Mouse (Mus musculus): ENCODE measurements around the gene Stat5b. TPM values are rescaled to one million over a fixed set of nuclear protein-coding genes. Genes with fewer than 3 reads are reported as not detected.

Stat5b gene
- total and polyA plus RNA-seq, 3 experiments = 29.3 to 37.0 (median 32.3) TPM

- Histone ChIP-seq H3K36me3 (ENCODE audit: control insufficient read depth in 1 of 2, insufficient read depth in 2 of 2, low read length in 2 of 2) (peaks cover 0 to 25% of the 10 kb centered on the region in 2 experiments; a peak in 2 of 4 replicates), H3K27me3 (ENCODE audit: control insufficient read depth in 1 of 2, insufficient read depth in 2 of 2, low read length in 2 of 2) (no peaks in the 10 kb centered on the region), H3K9ac (ENCODE audit: control insufficient read depth, low read depth, low read length, poor library complexity, severe bottlenecking) (no peak overlapping the region), H3K27ac (ENCODE audit: control insufficient read depth, low read depth, low read length) (no peak overlapping the region), H3K4me1 (ENCODE audit: control insufficient read depth in 1 of 2, insufficient read depth in 2 of 2, low read length in 2 of 2) (peaks cover 21 to 26% of the 10 kb centered on the region in 2 experiments), H3K9me3 (replicated peaks; ENCODE audit: insufficient read depth, low read length) (no peaks in the 10 kb centered on the region), H3K79me2 (ENCODE audit: control insufficient read depth, insufficient read depth, low read length, poor library complexity) (peaks cover 1% of the 10 kb centered on the region; the same call in 1 of the 2 replicates), H3K4me3 (ENCODE audit: control insufficient read depth in 1 of 2, insufficient read depth in 1 of 2, low read depth in 2 of 2, low read length in 2 of 2) (no peak overlapping the region)
- DNase-seq (ENCODE audit: low read depth, low spot score) = no peak
- TF ChIP-seq CHD1 (IDR thresholded peaks at IDR 0.05; ENCODE audit: low read depth, low read length) (no peak), E2F4 (IDR thresholded peaks at IDR 0.05; ENCODE audit: borderline replicate concordance, low read depth, low read length) (no peak), CHD2 (IDR thresholded peaks at IDR 0.05; ENCODE audit: low read length) (no peak), MYC (IDR thresholded peaks at IDR 0.05; ENCODE audit: low read depth, low read length) (no peak), ELF1 (IDR thresholded peaks at IDR 0.05; ENCODE audit: low read depth, low read length) (no peak), ZC3H11A (IDR thresholded peaks at IDR 0.05; ENCODE audit: low read depth, low read length) (no peak), ZMIZ1 (IDR thresholded peaks at IDR 0.05; ENCODE audit: low read depth, low read length) (no peak), POLR2AphosphoS5 (IDR thresholded peaks at IDR 0.05; ENCODE audit: borderline replicate concordance, low read depth, low read length) (no peak), CTCF (IDR thresholded peaks at IDR 0.05 in 2 of 3, conservative IDR thresholded peaks at IDR 0.05 in 1 of 3; ENCODE audit: control insufficient read depth in 1 of 3, insufficient read depth in 1 of 3, low read depth in 2 of 3, low read length in 3 of 3, poor library complexity in 1 of 3, severe bottlenecking in 1 of 3) (no peak), USF1 (IDR thresholded peaks at IDR 0.05; ENCODE audit: low read depth, low read length) (no peak), MXI1 (IDR thresholded peaks at IDR 0.05; ENCODE audit: low read depth, low read length) (no peak), TAL1 (IDR thresholded peaks at IDR 0.05; ENCODE audit: low read length) (no peak), GATA1 (IDR thresholded peaks at IDR 0.05; ENCODE audit: low read depth, low read length) (no peak), HCFC1 (IDR thresholded peaks at IDR 0.05; ENCODE audit: low read depth, low read length) (no peak), RAD21 (IDR thresholded peaks at IDR 0.05; ENCODE audit: low read depth, low read length) (no peak), SMC3 (IDR thresholded peaks at IDR 0.05; ENCODE audit: low read depth, low read length) (no peak), POLR2AphosphoS2 (IDR thresholded peaks at IDR 0.05; ENCODE audit: low read length) (no peak), USF2 (IDR thresholded peaks at IDR 0.05; ENCODE audit: borderline replicate concordance in 1 of 2, insufficient read depth in 1 of 2, low read depth in 1 of 2, low read length in 2 of 2) (no peak)
Measured at GRCm38 (mm10) chr11:100831396-100831795, 19.1 kb downstream of the Stat5b start.

- Histone ChIP-seq H3K36me3 (ENCODE audit: control insufficient read depth in 1 of 2, insufficient read depth in 2 of 2, low read length in 2 of 2) (peaks cover 0 to 38% of the 10 kb centered on the region in 2 experiments; a peak in 2 of 4 replicates), H3K9ac (ENCODE audit: control insufficient read depth, low read depth, low read length, poor library complexity, severe bottlenecking) (no peak overlapping the region), H3K9me3 (replicated peaks; ENCODE audit: insufficient read depth, low read length) (no peaks in the 10 kb centered on the region), H3K4me3 (ENCODE audit: control insufficient read depth in 1 of 2, insufficient read depth in 1 of 2, low read depth in 2 of 2, low read length in 2 of 2) (no peak overlapping the region), H3K4me1 (ENCODE audit: control insufficient read depth in 1 of 2, insufficient read depth in 2 of 2, low read length in 2 of 2) (peaks cover 30 to 35% of the 10 kb centered on the region in 2 experiments), H3K27me3 (ENCODE audit: control insufficient read depth in 1 of 2, insufficient read depth in 2 of 2, low read length in 2 of 2) (no peaks in the 10 kb centered on the region), H3K79me2 (ENCODE audit: control insufficient read depth, insufficient read depth, low read length, poor library complexity) (peaks cover 5% of the 10 kb centered on the region; the same call in 1 of the 2 replicates), H3K27ac (ENCODE audit: control insufficient read depth, low read depth, low read length) (no peak overlapping the region)
- no peak for DNase-seq (ENCODE audit: low read depth, low spot score)
- TF ChIP-seq RAD21 (IDR thresholded peaks at IDR 0.05; ENCODE audit: low read depth, low read length) (no peak), TAL1 (IDR thresholded peaks at IDR 0.05; ENCODE audit: low read length) (no peak), ZKSCAN1 (IDR thresholded peaks at IDR 0.05; ENCODE audit: low read depth, low read length) (no peak), EP300 (IDR thresholded peaks at IDR 0.05; ENCODE audit: low read depth in 1 of 2, low read length in 2 of 2) (no peak), MXI1 (IDR thresholded peaks at IDR 0.05; ENCODE audit: low read depth, low read length) (no peak), CHD1 (IDR thresholded peaks at IDR 0.05; ENCODE audit: low read depth, low read length) (no peak), USF2 (IDR thresholded peaks at IDR 0.05; ENCODE audit: borderline replicate concordance in 1 of 2, insufficient read depth in 1 of 2, low read depth in 1 of 2, low read length in 2 of 2) (no peak), MAZ (IDR thresholded peaks at IDR 0.05; ENCODE audit: low read depth, low read length) (no peak), ZNF384 (IDR thresholded peaks at IDR 0.05; ENCODE audit: low read depth, low read length) (no peak), MAX (IDR thresholded peaks at IDR 0.05; ENCODE audit: low read length) (no peak), ETS1 (IDR thresholded peaks at IDR 0.05; ENCODE audit: low read depth, low read length) (no peak), ELF1 (IDR thresholded peaks at IDR 0.05; ENCODE audit: low read depth, low read length) (no peak), TCF12 (IDR thresholded peaks at IDR 0.05; ENCODE audit: low read depth, low read length) (no peak), TBP (IDR thresholded peaks at IDR 0.05; ENCODE audit: low read depth, low read length) (no peak), MYC (IDR thresholded peaks at IDR 0.05; ENCODE audit: low read depth, low read length) (no peak)
Measured at GRCm38 (mm10) chr11:100829691-100830090, 20.8 kb downstream of the Stat5b start.

All from MEL (cell line).